Mouse (Mus musculus): ENCODE measurements around the gene Gm14569. TPM values are rescaled to one million over a fixed set of nuclear protein-coding genes. Genes with fewer than 3 reads are reported as not detected.

The Gm14569 gene
- total and polyA plus RNA-seq, 2 experiments from 2014 or later, result not detected

- DNase-seq (ENCODE audit: low spot score) (peak; percentile 10), ATAC-seq (ENCODE audit: insufficient read depth, low read depth) (no peak)
- Histone ChIP-seq H3K9ac (replicated peaks; ENCODE audit: low read depth, low read length) (no peak overlapping the region), H3K9me3 (replicated peaks; ENCODE audit: control insufficient read depth, low read length) (no peaks in the 10 kb centered on the region), H3K4me2 (ENCODE audit: low read depth, low read length) (no peak overlapping the region), H3K27ac (ENCODE audit: low read depth) (no peak overlapping the region), H3K4me3 (ENCODE audit: low read depth, low read length) (no peak overlapping the region), H3K36me3 (replicated peaks; ENCODE audit: control insufficient read depth, insufficient read depth, low read length) (no peaks in the 10 kb centered on the region), H3K27me3 (ENCODE audit: control insufficient read depth, insufficient read depth, low read length) (no peaks in the 10 kb centered on the region), H3K4me1 (ENCODE audit: control insufficient read depth, insufficient read depth) (no peaks in the 10 kb centered on the region)
- peak; percentile 47 for TF ChIP-seq CTCF (IDR thresholded peaks at IDR 0.05; ENCODE audit: low read depth)
- TF ChIP-seq EP300 (IDR thresholded peaks at IDR 0.05; ENCODE audit: low read depth), result no peak
- 36% methylated on average over 6 of the region's 6 CpGs for WGBS
Measured at GRCm38 (mm10) chrX:36393279-36393678, 98.4 kb downstream of the Gm14569 start.

- no peak for ATAC-seq (ENCODE audit: insufficient read depth, low read depth)
- no peak overlapping the region for H3K27ac ChIP-seq (ENCODE audit: low read depth)
- no peak overlapping the region for H3K4me2 ChIP-seq (ENCODE audit: low read depth, low read length)
- no peaks in the 10 kb centered on the region for H3K27me3 ChIP-seq (ENCODE audit: control insufficient read depth, insufficient read depth, low read length)
- H3K4me3 ChIP-seq (ENCODE audit: low read depth, low read length), result no peak overlapping the region
- no peaks in the 10 kb centered on the region for H3K4me1 ChIP-seq (ENCODE audit: control insufficient read depth, insufficient read depth)
- WGBS, result 56% methylated on average over 6 of the region's 6 CpGs
- DNase-seq (ENCODE audit: low spot score), result no peak
- no peak for TF ChIP-seq EP300 (IDR thresholded peaks at IDR 0.05; ENCODE audit: low read depth)
- no peak for TF ChIP-seq CTCF (IDR thresholded peaks at IDR 0.05; ENCODE audit: low read depth)
- H3K36me3 ChIP-seq (replicated peaks; ENCODE audit: control insufficient read depth, insufficient read depth, low read length), result no peaks in the 10 kb centered on the region
- no peaks in the 10 kb centered on the region for H3K9me3 ChIP-seq (replicated peaks; ENCODE audit: control insufficient read depth, low read length)
- no peak overlapping the region for H3K9ac ChIP-seq (replicated peaks; ENCODE audit: low read depth, low read length)
Measured at GRCm38 (mm10) chrX:36392672-36393071, 99.0 kb downstream of the Gm14569 start.

- H3K4me2 ChIP-seq (ENCODE audit: low read depth, low read length), result no peak overlapping the region
- ATAC-seq (ENCODE audit: insufficient read depth, low read depth) (no peak), DNase-seq (ENCODE audit: low spot score) (no peak)
- no peaks in the 10 kb centered on the region for H3K27me3 ChIP-seq (ENCODE audit: control insufficient read depth, insufficient read depth, low read length)
- TF ChIP-seq CTCF (IDR thresholded peaks at IDR 0.05; ENCODE audit: low read depth) (no peak), EP300 (IDR thresholded peaks at IDR 0.05; ENCODE audit: low read depth) (no peak)
- H3K9ac ChIP-seq (replicated peaks; ENCODE audit: low read depth, low read length), result no peak overlapping the region
- H3K4me3 ChIP-seq (ENCODE audit: low read depth, low read length), result no peak overlapping the region
- H3K4me1 ChIP-seq (ENCODE audit: control insufficient read depth, insufficient read depth), result no peaks in the 10 kb centered on the region
- H3K27ac ChIP-seq (ENCODE audit: low read depth), result no peak overlapping the region
- no peaks in the 10 kb centered on the region for H3K9me3 ChIP-seq (replicated peaks; ENCODE audit: control insufficient read depth, low read length)
- no peaks in the 10 kb centered on the region for H3K36me3 ChIP-seq (replicated peaks; ENCODE audit: control insufficient read depth, insufficient read depth, low read length)
- WGBS, result 39% methylated on average over 2 of the region's 2 CpGs
Measured at GRCm38 (mm10) chrX:36390503-36390902, 101.1 kb downstream of the Gm14569 start.

GRCm38 (mm10) chrX:36389971-36390370 is 101.7 kb downstream of the Gm14569 start:
- no peak for ATAC-seq (ENCODE audit: insufficient read depth, low read depth)
- H3K4me3 ChIP-seq (ENCODE audit: low read depth, low read length), result no peak overlapping the region
- H3K9ac ChIP-seq (replicated peaks; ENCODE audit: low read depth, low read length), result no peak overlapping the region
- no peaks in the 10 kb centered on the region for H3K27me3 ChIP-seq (ENCODE audit: control insufficient read depth, insufficient read depth, low read length)
- no peak for DNase-seq (ENCODE audit: low spot score)
- H3K36me3 ChIP-seq (replicated peaks; ENCODE audit: control insufficient read depth, insufficient read depth, low read length), result no peaks in the 10 kb centered on the region
- H3K4me1 ChIP-seq (ENCODE audit: control insufficient read depth, insufficient read depth), result no peaks in the 10 kb centered on the region
- no peak overlapping the region for H3K4me2 ChIP-seq (ENCODE audit: low read depth, low read length)
- 47% methylated on average over 3 of the region's 3 CpGs for WGBS
- no peaks in the 10 kb centered on the region for H3K9me3 ChIP-seq (replicated peaks; ENCODE audit: control insufficient read depth, low read length)
- H3K27ac ChIP-seq (ENCODE audit: low read depth), result no peak overlapping the region
- no peak for TF ChIP-seq CTCF (IDR thresholded peaks at IDR 0.05; ENCODE audit: low read depth)
- no peak for TF ChIP-seq EP300 (IDR thresholded peaks at IDR 0.05; ENCODE audit: low read depth)

GRCm38 (mm10) chrX:36385340-36385739 is 106.3 kb downstream of the Gm14569 start:
- no peak for ATAC-seq (ENCODE audit: insufficient read depth, low read depth)
- DNase-seq (ENCODE audit: low spot score), result no peak
- no peaks in the 10 kb centered on the region for H3K36me3 ChIP-seq (replicated peaks; ENCODE audit: control insufficient read depth, insufficient read depth, low read length)
- H3K9ac ChIP-seq (replicated peaks; ENCODE audit: low read depth, low read length), result no peak overlapping the region
- H3K4me3 ChIP-seq (ENCODE audit: low read depth, low read length), result no peak overlapping the region
- no peaks in the 10 kb centered on the region for H3K4me1 ChIP-seq (ENCODE audit: control insufficient read depth, insufficient read depth)
- no peak overlapping the region for H3K4me2 ChIP-seq (ENCODE audit: low read depth, low read length)
- no peaks in the 10 kb centered on the region for H3K27me3 ChIP-seq (ENCODE audit: control insufficient read depth, insufficient read depth, low read length)
- no peak overlapping the region for H3K27ac ChIP-seq (ENCODE audit: low read depth)
- TF ChIP-seq CTCF (IDR thresholded peaks at IDR 0.05; ENCODE audit: low read depth) (no peak), EP300 (IDR thresholded peaks at IDR 0.05; ENCODE audit: low read depth) (no peak)
- no peaks in the 10 kb centered on the region for H3K9me3 ChIP-seq (replicated peaks; ENCODE audit: control insufficient read depth, low read length)

Small RNA genes within 50 kb of the gene (microRNA-seq; reads per million reads assigned to microRNA genes)
- gene Gm44485, result not detected

Other genes with a start within 250 kb of the Gm14569 start
- gene Lonrf3, start 163.5 kb downstream of the Gm14569 start, total RNA-seq (2014; rRNA removed; ENCODE audit: low replicate concordance), result 3.9 and 10.8 TPM in 2 replicates
- 0.08 and 0.10 TPM in 2 replicates for gene Lonrf3, start 163.5 kb downstream of the Gm14569 start, polyA plus RNA-seq (2015; fragmentation: Nextera tagmentation; extraction: Ambion mirVana)
- gene Gm6268, start 90.5 kb downstream of the Gm14569 start, total RNA-seq (2014; rRNA removed; ENCODE audit: low replicate concordance), result not detected in 2 replicates
- not detected in 2 replicates for gene Gm6268, start 90.5 kb downstream of the Gm14569 start, polyA plus RNA-seq (2015; fragmentation: Nextera tagmentation; extraction: Ambion mirVana)
- 50.5 and 82.2 TPM in 2 replicates for gene Pgrmc1, start 106.4 kb upstream of the Gm14569 start, total RNA-seq (2014; rRNA removed; ENCODE audit: low replicate concordance)
- gene Pgrmc1, start 106.4 kb upstream of the Gm14569 start, polyA plus RNA-seq (2015; fragmentation: Nextera tagmentation; extraction: Ambion mirVana), result 70.5 and 72.6 TPM in 2 replicates
- gene Akap17b, start 153.6 kb upstream of the Gm14569 start, total RNA-seq (2014; rRNA removed; ENCODE audit: low replicate concordance), result 1.3 and 2.7 TPM in 2 replicates
- 1.3 TPM in 2 replicates for gene Akap17b, start 153.6 kb upstream of the Gm14569 start, polyA plus RNA-seq (2015; fragmentation: Nextera tagmentation; extraction: Ambion mirVana)

All from heart, postnatal 0 days (tissue).